Mouse (Mus musculus) stomach, postnatal 0 days (tissue): ENCODE results near the gene Ttll7.

Experiments used
- CTCF ChIP-seq: IDR thresholded peaks from 2 replicates; pipeline ENCODE4 v1.5.1; 2016; ENCODE audit warnings: antibody characterized with exemption, low read depth, mild to moderate bottlenecking, moderate library complexity
- EP300 ChIP-seq: optimal IDR thresholded peaks from 2 replicates; pipeline ENCODE3; 2016; ENCODE audit warnings: antibody characterized with exemption

DNA sequence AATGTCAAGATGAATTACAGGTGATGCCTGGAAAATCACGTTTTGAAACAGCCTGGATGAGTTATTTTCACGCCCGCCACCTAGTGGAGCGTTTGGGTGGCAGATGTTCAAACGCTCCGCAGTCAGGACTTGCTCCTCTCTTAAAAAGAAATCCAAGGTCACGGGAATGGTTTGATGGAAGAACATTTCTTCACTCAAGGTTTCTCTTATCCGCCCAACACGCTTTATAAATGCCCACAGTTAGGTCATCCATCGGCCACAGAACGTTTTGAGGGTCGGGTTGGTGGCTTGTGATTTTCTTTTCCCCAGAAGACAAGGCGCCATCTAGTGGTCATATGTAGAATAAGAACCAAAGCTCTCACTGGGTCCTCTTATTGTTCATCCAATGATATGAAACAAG, 93.7 kb downstream of the Ttll7 start:
- TF ChIP-seq CTCF (peak; percentile 85), EP300 (no peak)
